Mouse (Mus musculus) frontal cortex, postnatal 14 days (tissue): ENCODE results near the gene Dnal4.

Experiments
- DNase-seq, 2 experiments: peaks; one replicate each; pipeline ENCODE4 v3.0.0; 2022; ENCODE audit warnings: low spot score in 2 of 2

Gene Dnal4

DNA sequence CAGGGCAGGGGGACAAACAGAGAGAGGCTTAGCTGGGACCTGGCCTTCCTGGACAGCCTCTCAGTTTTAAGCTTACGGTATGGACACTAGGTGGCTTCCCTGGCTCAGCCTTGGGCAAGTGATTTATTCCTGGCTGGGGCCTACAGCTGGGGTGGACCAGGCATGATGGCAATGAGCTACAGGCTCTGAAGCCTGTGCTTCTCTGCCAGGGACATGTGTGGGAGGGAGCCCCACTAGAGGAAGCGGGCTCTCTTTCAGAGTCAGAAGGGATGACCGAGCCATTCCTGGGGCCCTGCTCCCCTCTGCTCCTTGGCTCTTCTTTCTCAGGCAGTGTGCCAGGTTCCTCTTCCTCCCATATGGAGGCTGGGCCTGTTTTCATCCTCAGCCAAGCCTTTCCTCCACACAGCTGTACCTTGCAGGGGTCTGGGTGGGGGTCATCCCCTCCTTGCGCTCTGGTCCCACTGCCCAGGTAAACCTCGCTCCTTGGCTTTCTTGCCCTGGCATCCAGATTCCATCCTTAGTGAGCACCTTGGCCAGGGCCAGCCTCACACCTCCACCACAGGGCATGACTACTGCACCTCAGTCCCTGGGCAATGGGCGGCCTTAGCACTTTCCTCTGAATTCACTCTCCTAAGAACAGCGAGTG lies 13.9 kb downstream of the Dnal4 start:
- DNase-seq: no peak

- no peak for DNase-seq
Observed at GRCm38 (mm10) chr15:79763001-79763400, 14.6 kb downstream of the Dnal4 start.

DNA sequence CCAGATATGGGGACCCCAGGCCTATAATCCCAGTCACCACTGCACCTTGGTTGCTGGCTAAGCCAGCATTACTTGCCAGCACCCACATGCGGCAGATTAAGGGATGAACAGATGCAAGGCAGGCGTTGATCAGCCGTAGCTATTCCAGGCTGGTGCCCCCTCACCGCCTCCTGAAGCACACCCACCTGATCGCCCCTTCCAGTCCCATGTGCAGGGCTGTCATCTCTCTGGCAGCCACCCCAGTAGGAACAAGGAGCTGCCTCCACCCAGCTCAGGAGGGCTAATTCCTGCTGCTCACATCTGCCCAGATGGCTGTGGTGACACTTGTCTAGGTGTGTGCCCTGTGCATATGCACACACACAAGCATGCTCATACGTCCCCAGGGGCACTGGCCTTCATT lies 16.7 kb downstream of the Dnal4 start:
- no peak for DNase-seq

- no peak for DNase-seq
Observed at GRCm38 (mm10) chr15:79757118-79757517, 20.5 kb downstream of the Dnal4 start.

DNA sequence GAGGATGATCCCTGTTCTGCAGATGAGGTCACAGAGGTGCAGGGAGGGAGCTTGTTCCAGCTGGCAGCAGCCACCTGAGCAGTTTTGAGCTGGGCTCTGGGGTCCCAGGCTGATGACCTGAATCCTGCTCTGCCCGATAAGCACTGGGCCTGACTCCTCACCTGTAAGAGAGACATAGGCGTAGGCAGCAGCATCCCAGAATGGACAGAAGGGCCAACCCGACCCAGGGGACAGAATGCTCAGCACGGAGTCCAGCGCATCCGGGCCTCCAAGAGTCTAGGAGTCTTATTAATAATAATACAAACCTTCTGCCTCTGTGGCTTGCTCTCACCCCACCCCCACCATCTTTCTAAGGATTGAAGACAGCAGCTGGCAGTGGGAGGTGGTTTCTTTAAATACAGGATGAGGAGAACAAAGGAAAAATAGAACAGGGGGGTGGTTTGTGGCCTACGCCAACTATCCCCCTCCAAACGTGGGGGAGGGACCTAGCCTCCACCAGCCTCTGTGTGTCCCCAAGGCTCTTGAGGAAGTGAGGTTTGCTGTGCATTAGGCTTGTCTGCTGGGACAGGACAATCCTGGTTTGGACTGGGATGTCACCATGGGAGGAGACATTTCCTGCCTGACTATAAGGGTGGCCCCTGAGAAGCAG lies 21.5 kb downstream of the Dnal4 start:
- DNase-seq: no peak

- DNase-seq: no peak
Observed at GRCm38 (mm10) chr15:79755176-79755575, 22.5 kb downstream of the Dnal4 start.

- no peak for DNase-seq
Observed at GRCm38 (mm10) chr15:79753873-79754272, 23.8 kb downstream of the Dnal4 start.

DNA sequence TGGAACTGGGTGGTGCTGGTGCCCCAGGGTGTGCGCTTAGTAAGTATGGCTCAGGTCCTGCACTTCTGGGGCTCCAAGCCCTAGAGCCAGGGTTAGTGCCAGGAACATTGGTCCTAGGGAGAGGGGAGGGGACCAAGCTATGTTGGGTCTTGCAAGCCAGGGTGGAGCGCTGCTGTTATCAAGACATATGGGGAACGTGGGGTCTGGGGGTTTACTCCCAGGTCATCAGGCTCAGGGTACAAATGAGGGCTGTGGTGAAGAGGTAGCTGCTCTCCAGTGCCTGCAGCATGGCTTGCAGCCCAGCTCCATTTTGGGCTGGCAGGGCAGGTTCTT lies 24.3 kb downstream of the Dnal4 start:
- no peak for DNase-seq

- peak; percentile 60 to 80 for DNase-seq
Observed at GRCm38 (mm10) chr15:79752742-79753419, 24.8 kb downstream of the Dnal4 start.

DNA sequence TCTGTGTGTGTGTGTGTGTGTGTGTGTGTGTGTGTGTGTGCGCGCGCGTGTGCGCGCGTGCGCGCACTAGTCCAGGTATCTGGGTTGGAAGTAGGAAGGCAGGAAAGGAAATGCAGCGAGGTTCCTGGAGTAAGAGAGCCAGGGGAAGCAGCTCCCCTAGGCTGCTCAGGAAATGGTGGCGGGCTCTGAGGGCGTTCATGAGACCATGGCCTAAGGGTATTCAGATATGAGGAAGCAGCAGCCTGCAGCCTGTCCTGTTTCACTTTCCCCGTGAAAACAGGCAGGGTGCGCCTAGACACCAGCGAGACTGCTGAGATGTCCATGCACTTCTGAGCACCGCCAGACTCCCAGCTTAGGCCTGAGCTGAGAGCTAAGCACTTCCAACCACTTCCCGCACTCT lies 25.9 kb downstream of the Dnal4 start:
- no peak for DNase-seq

- no peak for DNase-seq
Observed at GRCm38 (mm10) chr15:79750266-79750665, 27.4 kb downstream of the Dnal4 start.

- DNase-seq: no peak
Observed at GRCm38 (mm10) chr15:79749162-79749561, 28.5 kb downstream of the Dnal4 start.

GRCm38 (mm10) chr15:79747998-79748397 lies 29.7 kb downstream of the Dnal4 start:
- no peak for DNase-seq

DNA sequence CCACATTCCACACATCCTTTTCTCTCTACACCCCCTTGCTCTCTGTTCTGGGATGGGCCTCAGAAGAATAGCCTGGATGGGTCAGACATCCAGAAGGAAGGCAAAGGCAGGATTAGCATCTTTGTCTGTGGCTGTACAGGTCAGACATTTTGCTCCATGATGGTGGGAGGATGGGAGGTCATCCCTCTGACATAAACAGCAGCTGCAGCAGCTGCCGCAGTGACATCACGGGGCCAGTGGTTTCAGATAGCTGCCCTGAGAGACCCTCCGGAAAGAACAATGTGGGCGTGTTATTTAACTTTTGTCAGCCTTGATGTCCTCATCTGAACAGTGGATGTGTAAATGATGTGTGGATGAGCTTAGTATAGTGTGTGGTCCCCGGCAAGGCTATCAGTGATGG lies 31.8 kb downstream of the Dnal4 start:
- DNase-seq: no peak

DNA sequence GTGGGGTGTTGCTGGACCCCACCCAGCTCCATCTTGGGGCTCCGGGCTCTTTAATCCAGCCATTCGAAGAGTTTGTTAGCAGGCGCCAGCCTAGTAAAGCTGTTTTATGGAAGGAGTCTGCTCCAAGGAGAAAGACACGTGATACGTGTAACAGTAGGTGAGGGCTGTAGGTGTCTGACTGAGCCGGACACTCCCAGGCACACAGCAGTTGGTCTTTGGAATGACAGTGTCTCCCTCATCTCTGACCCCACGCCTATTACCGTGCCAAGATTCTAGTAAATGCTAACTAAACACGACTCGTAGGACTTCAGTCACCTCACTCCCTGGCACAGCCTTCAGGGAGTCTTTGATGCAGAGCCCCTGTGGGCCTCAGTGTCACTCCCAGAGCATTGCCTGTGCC lies 32.3 kb downstream of the Dnal4 start:
- no peak for DNase-seq

DNA sequence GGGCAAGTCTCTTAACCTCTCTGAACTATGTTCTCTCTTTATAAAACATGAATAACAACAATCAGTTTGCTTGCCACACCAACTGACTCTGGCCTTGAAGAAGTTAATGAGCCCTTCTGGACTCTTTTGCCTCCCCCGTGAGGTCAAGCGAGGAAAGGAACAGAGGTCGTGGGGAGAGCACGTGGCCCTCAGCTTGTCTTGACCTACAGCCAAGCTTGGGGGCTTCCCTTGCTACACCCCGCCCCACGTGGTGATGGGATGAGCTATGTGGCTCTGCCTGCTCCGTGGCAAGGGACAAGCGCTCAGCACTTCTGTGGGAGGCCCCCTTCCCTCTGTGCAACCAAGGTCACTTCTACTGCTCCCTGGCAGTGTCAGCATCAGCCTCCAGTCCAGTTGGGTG lies 32.9 kb downstream of the Dnal4 start:
- no peak for DNase-seq

- DNase-seq: no peak
Observed at GRCm38 (mm10) chr15:79744001-79744400, 33.6 kb downstream of the Dnal4 start.

GRCm38 (mm10) chr15:79742706-79743023 lies 35.0 kb downstream of the Dnal4 start:
- DNase-seq: no peak

DNA sequence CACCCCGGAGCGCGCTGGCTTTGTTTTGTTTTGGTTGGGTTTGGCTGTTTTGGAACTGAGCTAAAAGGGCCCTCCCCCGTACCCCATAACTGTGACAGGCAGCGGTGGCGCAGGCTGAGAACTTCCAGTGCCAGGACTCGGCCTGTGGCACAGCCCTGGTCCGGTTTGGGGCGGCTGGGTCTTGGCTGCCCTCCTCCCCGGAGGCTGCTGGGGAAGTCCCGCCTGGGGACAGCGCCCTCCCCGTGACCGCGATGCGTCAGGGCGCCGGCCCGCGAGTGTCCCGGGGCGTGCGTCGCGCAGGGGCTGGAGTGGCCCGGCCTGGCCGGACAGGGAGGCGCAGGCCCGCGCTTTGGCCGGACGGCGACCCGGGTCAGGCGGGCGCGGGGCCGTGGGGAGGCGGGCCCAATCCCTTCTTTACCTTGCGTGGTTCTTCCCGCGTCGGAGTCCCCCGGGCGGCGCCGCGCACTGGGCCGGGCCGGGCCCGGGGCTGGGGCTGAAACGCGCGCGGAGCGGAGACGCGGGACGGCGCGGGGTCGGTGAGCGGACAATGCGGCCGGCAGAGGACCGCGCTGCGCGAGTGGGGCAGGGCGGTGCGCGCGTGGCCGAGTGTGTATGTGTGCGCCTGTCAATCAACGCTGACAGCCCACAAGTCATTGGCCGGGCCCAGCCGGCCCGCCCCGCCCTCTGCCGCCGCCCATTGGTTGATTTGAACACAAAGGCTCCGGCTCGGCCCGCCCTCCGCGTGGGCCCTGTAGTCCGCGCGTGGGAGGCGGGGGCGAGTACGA lies 35.5 kb downstream of the Dnal4 start, which contains the start of gene Sun2:
TSS of gene Sun2 (minus strand) at position 616 of the 785 bp plus-strand sequence.
- peak; percentile 82 to 93 for DNase-seq

GRCm38 (mm10) chr15:79741173-79741858 lies 36.3 kb downstream of the Dnal4 start:
- DNase-seq: no peak

DNA sequence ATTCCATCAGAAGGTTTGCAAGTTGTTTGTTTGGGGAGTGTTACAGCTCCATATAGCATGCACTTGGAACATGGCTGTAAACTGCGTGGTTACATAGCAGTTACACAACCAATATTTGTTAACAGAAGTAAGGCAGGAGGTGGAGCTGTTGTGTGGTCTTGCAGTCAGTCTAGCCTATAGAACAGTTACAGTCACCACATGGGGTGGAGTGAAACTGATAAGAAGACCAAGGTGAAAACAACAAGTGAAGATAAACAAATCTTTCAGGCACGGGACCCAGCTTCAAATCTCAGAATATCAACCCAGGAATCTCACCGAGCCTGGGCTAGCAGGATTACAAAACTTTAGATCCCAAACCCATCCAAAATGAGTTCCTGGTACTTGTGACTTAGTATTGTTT lies 36.9 kb downstream of the Dnal4 start:
- DNase-seq: no peak

GRCm38 (mm10) chr15:79734311-79734710 lies 43.3 kb downstream of the Dnal4 start:
- DNase-seq: no peak
